Mouse (Mus musculus): ENCODE results near the gene Man1a. TPM values are rescaled to one million over a fixed set of nuclear protein-coding genes. Genes with fewer than 3 reads are reported as not detected.
A peak's percentile ranks its signal among the peaks of the same experiment; 100 is the strongest.

The Man1a gene
- polyA plus RNA-seq, 1 experiment from 2014 or later: 10.3 TPM

DNA sequence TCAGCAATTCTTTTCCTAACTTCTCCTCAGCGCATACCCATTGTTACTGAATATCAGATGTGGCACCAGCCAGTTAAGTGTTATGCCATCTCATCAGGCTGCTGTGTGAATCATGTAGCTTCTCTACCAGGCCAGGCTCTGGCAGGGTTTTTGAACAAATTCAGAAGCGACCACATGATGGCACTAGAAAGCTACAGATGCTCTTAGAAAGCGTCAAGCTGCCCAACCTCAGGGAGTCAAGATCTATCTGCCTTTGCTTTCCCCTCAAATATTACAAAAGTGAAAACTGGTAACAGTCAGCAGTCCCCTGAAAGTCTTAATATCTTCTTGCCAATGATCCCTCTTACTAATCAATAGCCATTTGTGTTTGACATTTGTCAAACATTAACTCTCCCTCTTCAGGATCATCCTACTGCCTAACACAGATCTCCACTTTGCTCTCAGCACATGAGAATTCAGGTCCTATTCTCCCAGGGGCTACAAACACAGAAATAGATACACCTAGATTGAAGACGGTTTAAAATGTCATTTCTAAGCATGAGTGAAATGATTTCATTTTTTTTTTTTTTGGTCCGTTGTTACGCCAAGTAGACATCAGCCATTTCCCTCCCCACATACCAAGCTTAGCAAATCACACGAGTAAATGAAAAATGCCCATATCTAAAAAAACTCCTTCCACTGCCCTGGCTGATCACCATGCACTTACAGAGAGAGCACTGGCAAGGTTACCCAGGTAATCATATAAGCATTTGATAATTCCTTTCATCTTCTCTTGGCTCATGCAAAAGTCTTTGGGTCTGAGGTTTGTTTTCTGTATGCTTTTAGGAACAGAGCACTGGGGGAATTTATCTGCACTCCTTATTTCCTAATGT is 212.7 kb downstream of the Man1a start:
- Histone ChIP-seq H3K9me3 (replicated peaks; ENCODE audit: low read length) (no peaks in the 10 kb centered on the region), H3K9ac (ENCODE audit: low read depth, low read length) (no peak overlapping the region), H3K27me3 (ENCODE audit: insufficient read depth, low read length) (no peaks in the 10 kb centered on the region), H3K4me2 (ENCODE audit: low read length) (no peak overlapping the region), H3K36me3 (ENCODE audit: insufficient read depth, low read length) (no peaks in the 10 kb centered on the region), H3K4me1 (replicated peaks; ENCODE audit: insufficient read depth, low read length) (no peaks in the 10 kb centered on the region), H3K4me3 (replicated peaks; ENCODE audit: low read depth, low read length) (no peak overlapping the region), H3K27ac (no peak overlapping the region)
- ATAC-seq (replicated peaks; ENCODE audit: low FRiP score, low read depth) (no peak; the same call in 1 of the 2 replicates), DNase-seq (ENCODE audit: low spot score) (peak; percentile 88)
- TF ChIP-seq CTCF (IDR thresholded peaks at IDR 0.05; ENCODE audit: low read depth): peak; percentile 85
- WGBS: 50% methylated on average over 7 of the region's 7 CpGs

DNA sequence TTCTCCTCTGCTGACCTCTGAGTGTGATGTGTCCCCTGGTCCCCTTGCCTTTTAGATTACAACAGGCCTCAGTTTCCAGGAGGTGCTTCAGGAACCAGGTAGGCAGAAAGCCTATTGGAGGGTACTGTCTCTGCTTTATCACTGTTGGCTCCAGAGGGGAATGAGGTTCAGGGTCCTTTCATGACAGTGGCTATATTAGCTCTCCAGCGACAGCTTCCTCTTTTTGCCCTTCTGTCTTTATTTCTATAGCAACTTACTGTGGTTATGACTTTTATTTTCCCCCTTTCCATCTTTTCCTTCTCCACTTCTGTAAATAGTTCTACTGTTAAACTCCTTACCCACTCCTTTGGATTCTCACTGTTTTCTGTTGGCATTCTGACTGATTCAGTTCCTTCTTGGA is 216.5 kb downstream of the Man1a start:
- H3K4me3 ChIP-seq (replicated peaks; ENCODE audit: low read depth, low read length): no peak overlapping the region
- H3K27ac ChIP-seq: no peak overlapping the region
- no peaks in the 10 kb centered on the region for H3K27me3 ChIP-seq (ENCODE audit: insufficient read depth, low read length)
- no peaks in the 10 kb centered on the region for H3K4me1 ChIP-seq (replicated peaks; ENCODE audit: insufficient read depth, low read length)
- H3K36me3 ChIP-seq (ENCODE audit: insufficient read depth, low read length): no peaks in the 10 kb centered on the region
- DNase-seq (ENCODE audit: low spot score) (no peak), ATAC-seq (replicated peaks; ENCODE audit: low FRiP score, low read depth) (no peak)
- WGBS: 69% methylated on average over 1 of the region's 1 CpGs
- H3K4me2 ChIP-seq (ENCODE audit: low read length): no peak overlapping the region
- no peak for TF ChIP-seq CTCF (IDR thresholded peaks at IDR 0.05; ENCODE audit: low read depth)
- H3K9ac ChIP-seq (ENCODE audit: low read depth, low read length): no peak overlapping the region
- H3K9me3 ChIP-seq (replicated peaks; ENCODE audit: low read length): no peaks in the 10 kb centered on the region

DNA sequence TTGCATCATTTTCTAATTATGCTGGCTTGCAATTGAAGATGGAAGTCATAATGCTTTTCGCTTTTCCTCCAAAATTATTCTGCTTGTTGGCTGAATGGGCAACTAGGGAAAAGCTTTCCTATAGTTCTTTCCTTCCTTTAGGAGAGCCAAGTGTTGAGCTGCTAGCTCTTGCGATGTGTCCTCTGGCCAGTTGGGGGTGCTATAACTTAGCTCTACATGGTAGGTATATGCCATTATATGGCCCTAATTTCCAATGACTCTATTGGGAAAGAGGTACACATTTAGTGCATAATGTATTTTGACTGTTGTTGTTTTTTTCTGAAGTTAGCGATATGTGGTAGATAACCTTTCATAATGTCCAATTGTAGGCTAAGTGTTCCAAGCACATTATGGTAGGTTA is 217.2 kb downstream of the Man1a start:
- Histone ChIP-seq H3K4me3 (replicated peaks; ENCODE audit: low read depth, low read length) (no peak overlapping the region), H3K9me3 (replicated peaks; ENCODE audit: low read length) (no peaks in the 10 kb centered on the region), H3K27ac (no peak overlapping the region), H3K27me3 (ENCODE audit: insufficient read depth, low read length) (no peaks in the 10 kb centered on the region), H3K9ac (ENCODE audit: low read depth, low read length) (no peak overlapping the region), H3K4me1 (replicated peaks; ENCODE audit: insufficient read depth, low read length) (no peaks in the 10 kb centered on the region), H3K4me2 (ENCODE audit: low read length) (no peak overlapping the region), H3K36me3 (ENCODE audit: insufficient read depth, low read length) (no peaks in the 10 kb centered on the region)
- ATAC-seq (replicated peaks; ENCODE audit: low FRiP score, low read depth): no peak
- WGBS: 95% methylated on average over 3 of the region's 3 CpGs
- peak; percentile 35; the same call in 1 of the 2 replicates for TF ChIP-seq CTCF (IDR thresholded peaks at IDR 0.05; ENCODE audit: low read depth)
- DNase-seq (ENCODE audit: low spot score): no peak

Measured in kidney, postnatal 0 days (tissue).